Mouse (Mus musculus) embryonic facial prominence, embryonic 14.5 days (tissue): ENCODE measurements around the gene Ctps. TPM values are rescaled to one million over a fixed set of nuclear protein-coding genes. Genes with fewer than 3 reads are reported as not detected.
"Not testable (repeated sequence)": the region's sequence is repeated elsewhere in the genome, so short reads cannot be mapped to it uniquely, and the experiment has no call there.

Experiments
- ATAC-seq: fragments of 200-750 bp; cut with Nextera tagmentation; 2 replicates; pipeline ENCODE4 v1.8.0; 2017; ENCODE audit warnings: low read depth, moderate number of reproducible peaks, moderate TSS enrichment
- DNase-seq: peaks from one replicate; pipeline ENCODE4 v3.0.0-alpha.2; 2015; ENCODE audit warnings: low spot score
- H3K27ac ChIP-seq: fragments of 300-500 bp; sonication (generic); replicated peaks from 2 replicates; pipeline ENCODE4 v1.5.1; 2014; ENCODE audit warnings: low read depth, mild to moderate bottlenecking, low read length, moderate library complexity
- H3K27me3 ChIP-seq: fragments of 300-500 bp; sonication (generic); replicated peaks from 2 replicates; pipeline ENCODE4 v1.6.1; 2014; ENCODE audit warnings: low read length; ENCODE audit not compliant: control insufficient read depth, insufficient read depth
- H3K36me3 ChIP-seq: fragments of 300-500 bp; sonication (generic); 2 replicates; pipeline ENCODE4 v1.6.1; 2014; ENCODE audit warnings: low read length, mixed read lengths; ENCODE audit not compliant: control insufficient read depth, insufficient read depth
- H3K4me1 ChIP-seq: fragments of 300-500 bp; sonication (generic); 2 replicates; pipeline ENCODE4 v1.6.1; 2014; ENCODE audit warnings: antibody characterized with exemption, low read length; ENCODE audit not compliant: control insufficient read depth, insufficient read depth
- H3K4me2 ChIP-seq: fragments of 300-500 bp; sonication (generic); 2 replicates; pipeline ENCODE4 v1.6.1; 2014; ENCODE audit warnings: low read depth, mild to moderate bottlenecking, low read length, moderate library complexity, mixed read lengths
- H3K4me3 ChIP-seq: fragments of 300-500 bp; sonication (generic); 2 replicates; pipeline ENCODE4 v1.5.1; 2014; ENCODE audit warnings: low read depth, mild to moderate bottlenecking, low read length
- H3K9ac ChIP-seq: fragments of 300-500 bp; sonication (generic); 2 replicates; pipeline ENCODE4 v1.6.1; 2014; ENCODE audit warnings: low read depth, mild to moderate bottlenecking, low read length, moderate library complexity, mixed read lengths
- H3K9me3 ChIP-seq: fragments of 300-500 bp; sonication (generic); 2 replicates; pipeline ENCODE4 v1.6.1; 2016; ENCODE audit warnings: low read length; ENCODE audit not compliant: control insufficient read depth
- WGBS: fragments of 180-500 bp; shearing (Covaris S2); extraction: QIAGEN DNeasy Blood & Tissue Kit; methylation state at CpG from one replicate; pipeline ENCODE4 v1.1.7; 2014; 5-methylcytosine and 5-hydroxymethylcytosine counted together
- polyA plus RNA-seq: library from polyadenylated mRNA; unstranded; fragments of >200 nt; fragmentation: Nextera tagmentation; extraction: Ambion mirVana; gene quantifications from 2 replicates; pipeline ENCODE4 v1.2.1, GENCODE M21; 2014

Ctps gene
- polyA plus RNA-seq, 1 experiment from 2014 or later = 77.3 TPM

DNA sequence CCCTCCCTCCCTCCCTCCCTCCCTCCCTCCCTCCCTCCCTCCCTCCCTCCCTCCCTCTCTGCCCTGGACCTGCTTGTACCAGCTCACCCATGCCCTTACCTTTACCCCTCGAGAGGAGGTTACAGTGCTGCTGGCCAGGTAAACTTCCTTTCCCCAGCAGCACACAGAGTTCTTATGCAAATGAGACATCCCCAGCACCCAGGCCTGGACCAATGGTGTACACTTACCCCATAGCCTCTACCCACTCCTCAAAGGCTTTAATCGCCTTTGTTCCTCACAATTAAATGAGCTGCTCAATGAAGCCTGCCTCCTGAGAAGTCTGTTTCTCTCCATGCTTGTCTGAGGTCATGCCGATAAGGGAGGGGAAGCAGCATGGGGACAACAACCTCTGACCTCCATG lies 36.9 kb upstream of the Ctps start:
- H3K9ac ChIP-seq = no peak overlapping the region
- ATAC-seq = no peak
- H3K4me3 ChIP-seq = no peak overlapping the region
- H3K4me1 ChIP-seq = no peaks in the 10 kb centered on the region
- no peaks in the 10 kb centered on the region for H3K27me3 ChIP-seq
- no peak overlapping the region for H3K27ac ChIP-seq
- H3K9me3 ChIP-seq = no peaks in the 10 kb centered on the region
- 35% methylated on average over 2 of the region's 3 CpGs for WGBS
- no peak overlapping the region for H3K4me2 ChIP-seq
- DNase-seq = no peak
- no peaks in the 10 kb centered on the region for H3K36me3 ChIP-seq

DNA sequence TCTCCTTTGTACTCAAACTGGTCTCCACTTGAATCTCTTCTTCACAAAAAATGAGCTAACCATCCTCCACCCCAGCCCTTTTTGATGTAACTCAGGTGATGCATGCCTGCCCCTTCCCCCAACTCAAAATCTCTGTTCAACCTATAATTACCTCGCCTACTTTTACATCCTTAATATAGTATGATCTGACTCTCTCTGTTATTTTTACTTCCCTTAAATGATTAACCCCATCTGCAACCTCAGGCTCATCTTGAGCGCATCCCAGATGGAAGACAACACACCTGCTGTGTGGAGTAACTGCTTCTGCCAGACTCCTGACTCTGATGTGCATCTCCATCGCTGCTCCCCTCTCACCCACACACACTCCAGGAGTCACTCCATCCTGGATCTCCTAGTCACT lies 32.6 kb upstream of the Ctps start:
- 60% methylated on average over 3 of the region's 3 CpGs for WGBS
- DNase-seq = no peak

DNA sequence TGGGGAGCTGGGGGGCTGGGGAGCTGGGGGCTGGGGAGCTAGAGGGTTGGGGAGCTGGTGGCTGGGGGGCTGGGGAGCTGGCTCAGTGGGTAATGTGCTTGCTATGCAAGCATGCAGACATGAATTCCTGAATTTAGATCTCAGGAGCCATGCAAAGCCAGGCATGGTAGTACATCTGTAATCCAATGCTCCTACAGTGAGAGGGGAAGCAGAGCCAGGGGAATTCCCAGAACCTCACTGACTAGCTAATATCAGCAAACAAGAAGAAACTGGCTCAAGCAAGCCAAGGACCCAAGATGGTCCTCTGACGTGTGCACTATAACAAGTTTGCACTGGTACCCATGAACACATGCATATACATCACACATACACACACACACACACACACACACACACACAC lies 31.7 kb upstream of the Ctps start:
- 43% methylated on average over 1 of the region's 1 CpGs for WGBS
- H3K9me3 ChIP-seq = no peaks in the 10 kb centered on the region
- H3K4me2 ChIP-seq = no peak overlapping the region
- DNase-seq (peak; percentile 67), ATAC-seq (peak; percentile 65)
- H3K36me3 ChIP-seq = no peaks in the 10 kb centered on the region
- H3K9ac ChIP-seq = no peak overlapping the region
- H3K4me3 ChIP-seq = no peak overlapping the region
- H3K27me3 ChIP-seq = no peaks in the 10 kb centered on the region
- H3K27ac ChIP-seq = no peak overlapping the region
- H3K4me1 ChIP-seq = no peaks in the 10 kb centered on the region

More for the DNA sequence above, 32.6 kb upstream of the Ctps start:
- Histone ChIP-seq H3K4me3 (no peak overlapping the region), H3K4me1 (no peaks in the 10 kb centered on the region), H3K9ac (no peak overlapping the region), H3K9me3 (no peaks in the 10 kb centered on the region), H3K27ac (no peak overlapping the region), H3K4me2 (no peak overlapping the region), H3K27me3 (no peaks in the 10 kb centered on the region), H3K36me3 (no peaks in the 10 kb centered on the region)
- no peak for ATAC-seq

DNA sequence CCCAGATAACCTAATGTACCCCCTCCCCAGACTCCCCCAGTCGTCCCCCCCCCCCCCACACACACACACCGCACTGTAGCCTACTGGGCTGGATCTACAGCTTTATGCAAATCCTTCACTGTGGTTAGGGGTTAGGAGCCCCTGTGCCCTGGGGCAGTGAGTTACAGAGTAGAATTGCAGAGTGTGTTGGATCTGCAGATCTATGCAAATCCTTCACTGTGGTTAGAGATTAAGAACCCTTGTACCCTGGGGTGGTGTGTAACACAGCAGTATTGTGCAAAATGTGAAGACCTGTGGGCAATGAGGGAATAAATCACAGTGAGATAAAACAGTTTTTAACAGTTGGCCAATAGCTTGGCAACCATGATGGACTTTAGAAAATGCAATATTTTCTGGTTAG lies 28.8 kb upstream of the Ctps start:
- Histone ChIP-seq H3K27me3 (no peaks in the 10 kb centered on the region), H3K9me3 (no peaks in the 10 kb centered on the region), H3K9ac (no peak overlapping the region), H3K36me3 (no peaks in the 10 kb centered on the region), H3K27ac (no peak overlapping the region), H3K4me3 (no peak overlapping the region), H3K4me2 (no peak overlapping the region), H3K4me1 (no peaks in the 10 kb centered on the region)
- ATAC-seq (0 out of 2 replicates have a peak, but pooled peaks have one; percentile 44), DNase-seq (peak; percentile 30)
- 14% methylated on average over 2 of the region's 2 CpGs for WGBS

DNA sequence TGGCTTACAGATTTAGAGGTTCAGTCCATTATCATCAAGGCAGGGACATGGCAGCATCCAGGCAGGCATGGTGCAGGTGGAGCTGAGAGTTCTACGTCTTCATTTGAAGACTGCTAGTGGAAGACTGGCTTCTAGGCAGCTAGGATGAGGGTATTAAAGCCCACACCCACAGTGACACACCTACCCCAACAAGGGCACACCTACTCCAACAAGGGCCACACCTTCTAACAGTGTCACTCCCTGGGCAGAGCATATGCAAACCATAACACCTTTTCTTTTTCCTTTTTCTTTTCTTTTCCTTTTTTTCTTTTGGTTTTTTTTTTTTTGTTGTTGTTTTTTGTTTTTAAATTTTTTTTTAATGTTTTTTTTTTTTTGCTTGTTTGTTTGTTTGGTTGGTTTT lies 26.1 kb upstream of the Ctps start:
- H3K9me3 ChIP-seq, ATAC-seq, H3K9ac ChIP-seq, H3K27me3 ChIP-seq, H3K27ac ChIP-seq, DNase-seq, H3K4me1 ChIP-seq, H3K36me3 ChIP-seq, H3K4me3 ChIP-seq, H3K4me2 ChIP-seq: not testable (repeated sequence)
- 87% methylated on average over 1 of the region's 1 CpGs for WGBS

DNA sequence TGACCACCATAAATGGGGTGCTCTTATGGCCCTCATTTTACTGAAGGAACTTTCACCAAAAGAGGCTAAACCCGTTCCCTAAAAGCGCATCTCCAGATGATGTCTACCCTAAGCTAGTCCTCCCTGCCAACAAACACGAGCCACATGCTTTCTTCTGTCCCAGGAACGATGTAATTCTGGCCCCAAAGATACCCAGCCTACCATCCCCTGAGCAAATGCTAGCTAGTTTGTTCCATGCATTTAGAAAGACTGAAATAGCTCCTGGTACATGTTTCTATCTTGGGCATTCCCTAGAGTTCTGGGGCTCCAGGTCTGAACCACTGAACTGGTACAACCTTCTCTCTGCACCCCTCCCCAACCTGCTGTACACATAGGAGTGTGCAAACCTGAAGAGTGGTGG lies 20.9 kb upstream of the Ctps start:
- H3K4me3 ChIP-seq = no peak overlapping the region
- no peak overlapping the region for H3K27ac ChIP-seq
- H3K27me3 ChIP-seq = peaks cover 13% of the 10 kb centered on the region; the same call in 1 of the 2 replicates
- ATAC-seq = no peak
- no peak for DNase-seq
- no peak overlapping the region for H3K4me2 ChIP-seq
- H3K4me1 ChIP-seq = no peaks in the 10 kb centered on the region
- 85% methylated on average over 4 of the region's 4 CpGs for WGBS
- no peaks in the 10 kb centered on the region for H3K9me3 ChIP-seq
- H3K36me3 ChIP-seq = no peaks in the 10 kb centered on the region
- no peak overlapping the region for H3K9ac ChIP-seq

DNA sequence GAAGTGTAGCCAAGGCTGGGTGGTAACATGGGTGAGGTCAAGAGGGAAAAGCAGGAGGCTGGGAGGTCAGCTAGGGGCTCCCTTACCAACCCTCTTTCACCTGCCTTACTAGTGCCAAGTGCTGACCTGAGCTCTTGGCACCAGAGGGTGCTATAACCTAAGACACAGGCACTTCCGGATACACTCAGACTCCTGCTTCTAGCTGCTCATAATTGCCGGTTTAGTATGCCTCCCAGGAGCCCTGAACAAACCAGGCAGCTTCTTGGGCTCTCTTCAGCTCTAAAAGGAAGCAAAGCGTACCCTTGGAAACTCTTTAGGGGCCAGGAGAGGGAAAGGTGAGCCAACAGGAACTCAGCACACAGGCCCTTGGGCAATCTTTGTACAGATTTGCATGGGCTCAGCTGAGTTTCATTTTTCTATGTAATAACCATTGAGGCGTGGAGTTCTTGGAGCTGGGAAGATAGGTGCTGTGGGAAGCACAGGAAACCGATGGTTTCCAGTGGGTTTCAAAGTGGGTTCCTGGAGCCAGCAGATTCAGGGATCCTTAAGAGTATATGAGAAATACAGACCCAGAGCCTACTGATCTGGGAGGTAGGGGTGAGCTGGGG lies 19.8 kb upstream of the Ctps start:
- Histone ChIP-seq H3K4me3 (no peak overlapping the region), H3K36me3 (no peaks in the 10 kb centered on the region), H3K27me3 (peaks cover 13% of the 10 kb centered on the region; the same call in 1 of the 2 replicates), H3K9me3 (no peaks in the 10 kb centered on the region), H3K27ac (no peak overlapping the region), H3K4me2 (no peak overlapping the region), H3K9ac (no peak overlapping the region), H3K4me1 (no peaks in the 10 kb centered on the region)
- ATAC-seq (peak; percentile 95), DNase-seq (peak; percentile 91)
- WGBS = 25% methylated on average over 5 of the region's 5 CpGs

DNA sequence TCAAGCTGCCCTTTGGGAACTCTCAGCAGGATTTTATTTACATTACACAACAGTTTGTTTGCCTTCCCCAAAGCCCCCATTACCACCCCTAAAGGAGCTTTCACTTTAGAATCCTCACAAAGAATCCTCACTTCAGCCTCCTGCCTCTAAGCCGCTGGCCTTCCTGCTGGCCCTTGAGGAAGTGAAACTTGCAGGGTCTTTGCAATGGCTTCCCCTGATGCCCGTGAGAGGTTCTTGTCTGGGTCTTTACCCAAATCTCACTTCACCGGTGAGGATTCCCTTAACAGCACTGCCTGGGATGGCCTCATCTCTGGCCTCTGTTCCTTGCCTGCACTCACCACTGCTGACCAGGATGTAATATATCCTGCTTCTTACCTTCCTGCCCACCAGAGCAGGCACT lies 19.0 kb upstream of the Ctps start:
- no peak overlapping the region for H3K9ac ChIP-seq
- no peaks in the 10 kb centered on the region for H3K4me1 ChIP-seq
- H3K36me3 ChIP-seq = no peaks in the 10 kb centered on the region
- no peak overlapping the region for H3K4me2 ChIP-seq
- DNase-seq = no peak
- 15% methylated on average over 3 of the region's 3 CpGs for WGBS
- no peak overlapping the region for H3K27ac ChIP-seq
- no peak overlapping the region for H3K4me3 ChIP-seq
- H3K27me3 ChIP-seq = peaks cover 13% of the 10 kb centered on the region; the same call in 1 of the 2 replicates
- no peak for ATAC-seq
- no peaks in the 10 kb centered on the region for H3K9me3 ChIP-seq

DNA sequence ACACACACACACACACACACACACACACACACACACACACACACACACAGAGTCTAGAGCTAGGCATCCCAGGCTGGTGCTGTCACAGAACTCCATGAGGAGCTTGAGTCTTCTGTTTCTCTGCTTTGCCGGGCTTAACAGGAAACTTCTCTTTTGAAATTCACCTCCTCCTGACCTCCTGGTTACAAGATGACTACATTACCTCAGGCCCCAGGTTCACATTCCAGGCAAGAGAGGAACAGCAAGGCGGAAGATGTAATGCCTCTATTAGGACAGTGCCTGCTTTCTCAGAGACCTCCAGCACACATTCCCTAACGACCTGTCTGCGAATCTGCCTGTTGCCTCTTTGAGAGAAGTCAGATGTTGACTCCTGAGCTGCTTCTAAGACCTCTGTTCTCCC lies 18.4 kb upstream of the Ctps start, which contains the start of gene Gm8439:
TSS of gene Gm8439 (plus strand) at position 301 of the 400 bp plus-strand sequence.
- H3K27ac ChIP-seq = no peak within 1 kb of the TSS
- H3K4me1 ChIP-seq = no peaks in the 10 kb centered on the region
- H3K36me3 ChIP-seq = no peaks in the 10 kb centered on the region
- no peak for ATAC-seq
- no peaks in the 10 kb centered on the region for H3K9me3 ChIP-seq
- no peak within 1 kb of the TSS for H3K9ac ChIP-seq
- WGBS = 14% methylated on average over 4 of the region's 4 CpGs
- H3K4me2 ChIP-seq = no peak within 1 kb of the TSS
- H3K4me3 ChIP-seq = no peak within 1 kb of the TSS
- peaks cover 13% of the 10 kb centered on the region; the same call in 1 of the 2 replicates for H3K27me3 ChIP-seq
- DNase-seq = no peak
